Mouse (Mus musculus): Measurements from ENCODE around the gene Nkd2. TPM values are rescaled to one million over a fixed set of nuclear protein-coding genes. Genes with fewer than 3 reads are reported as not detected.

Nkd2 gene
- polyA plus RNA-seq, 1 experiment from 2014 or later, result 0.42 TPM

DNA sequence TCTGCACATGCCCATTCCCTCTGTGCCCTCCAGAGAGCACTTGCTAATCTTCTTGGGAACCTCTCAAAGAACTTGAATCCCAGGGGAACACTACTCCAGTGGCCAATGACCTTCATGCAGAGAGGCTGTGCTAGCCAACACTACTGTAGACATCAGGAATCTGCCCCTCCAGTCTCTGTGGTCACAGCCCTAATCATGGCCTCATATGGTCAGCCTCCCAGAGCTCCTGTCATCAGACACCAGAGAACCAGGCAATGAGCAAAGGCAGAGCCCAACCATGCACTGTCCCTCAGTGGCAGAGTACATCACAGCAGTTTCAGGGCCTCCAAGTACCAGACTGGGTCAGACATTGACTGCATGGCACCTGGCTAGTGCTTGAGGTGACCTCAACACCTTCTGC, 4.7 kb downstream of the Nkd2 start:
- in situ Hi-C loops (cut with MboI; ENCODE audit: low pct_unique_long_range_greater_than_20kb), result no loop called here
- POLR2A ChIA-PET, result no interaction called here

DNA sequence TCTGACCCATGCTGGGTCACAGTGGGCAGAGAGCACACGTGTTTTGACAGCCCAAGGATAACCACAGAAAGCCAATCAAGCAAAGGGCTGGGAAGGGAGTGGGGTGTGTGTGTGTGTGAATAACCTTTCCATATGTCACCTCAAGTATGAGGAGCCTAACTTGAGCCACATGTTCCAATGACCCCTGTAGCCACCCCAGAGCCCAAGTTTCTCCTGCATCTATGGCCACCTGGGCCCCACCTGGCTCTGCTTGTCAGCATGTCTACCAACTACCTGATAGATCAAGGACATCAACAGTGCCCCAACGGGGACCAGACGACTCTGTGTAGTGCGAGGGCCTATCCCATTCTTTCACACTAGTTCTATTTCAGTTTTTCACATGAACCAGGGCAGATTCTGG, 7.7 kb downstream of the Nkd2 start:
- no peaks in the 10 kb centered on the region for H3K27me3 ChIP-seq
- no peak for ATAC-seq
- ChIA-PET CTCF (interaction anchor here (1.1 kb wide), 1 partner anchor 68 kb away, joined by 3 read pairs; no protein-coding TSS in a partner anchor), POLR2A (no interaction called here)
- in situ Hi-C loops (cut with MboI; ENCODE audit: low pct_unique_long_range_greater_than_20kb), result no loop called here
- no peak for TF ChIP-seq CTCF (IDR thresholded peaks at IDR 0.05)
- DNase-seq (ENCODE audit: low read depth, low spot score), result no peak

More for the DNA sequence above, 4.7 kb downstream of the Nkd2 start:
- peaks cover 3% of the 10 kb centered on the region for H3K27me3 ChIP-seq
- CTCF ChIA-PET, result interaction anchor here (1.2 kb wide), 1 partner anchor 9 kb away, joined by 6 read pairs; no protein-coding TSS in a partner anchor
- ATAC-seq (no peak), DNase-seq (ENCODE audit: low read depth, low spot score) (no peak)
- no peak for TF ChIP-seq CTCF (IDR thresholded peaks at IDR 0.05)

- ChIA-PET CTCF (interaction anchor here (1.1 kb wide), 1 partner anchor 69 kb away, joined by 3 read pairs; no protein-coding TSS in a partner anchor), POLR2A (no interaction called here)
- ATAC-seq (no peak), DNase-seq (ENCODE audit: low read depth, low spot score) (no peak)
- in situ Hi-C loops (cut with MboI; ENCODE audit: low pct_unique_long_range_greater_than_20kb), result no loop called here
- H3K27me3 ChIP-seq, result no peaks in the 10 kb centered on the region
- no peak for TF ChIP-seq CTCF (IDR thresholded peaks at IDR 0.05)
These were observed 8.3 kb downstream of the Nkd2 start for GRCm38 (mm10) chr13:73839137-73839548.

DNA sequence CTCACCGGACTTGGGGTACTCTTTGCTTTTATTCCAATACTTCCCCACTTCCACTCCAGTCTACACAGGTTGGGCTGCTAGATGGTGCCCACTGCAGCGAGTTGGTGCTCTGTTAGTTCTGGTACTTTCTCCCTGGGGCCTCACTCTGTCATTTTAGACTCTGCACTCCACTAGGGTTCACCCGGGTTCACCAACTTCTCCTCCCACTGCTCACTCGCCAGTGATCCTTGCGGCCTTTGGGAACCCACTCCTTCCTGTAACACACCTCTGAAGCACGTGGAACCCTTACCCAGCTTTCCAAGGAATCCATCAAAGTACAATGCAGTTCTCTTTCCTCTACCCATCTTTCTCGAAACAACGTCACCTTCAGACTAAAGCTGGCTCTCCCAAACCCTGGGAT, 9.7 kb downstream of the Nkd2 start:
- DNase-seq (ENCODE audit: low read depth, low spot score) (no peak), ATAC-seq (no peak)
- in situ Hi-C loops (cut with MboI; ENCODE audit: low pct_unique_long_range_greater_than_20kb), result no loop called here
- no peak for TF ChIP-seq CTCF (IDR thresholded peaks at IDR 0.05)
- no peaks in the 10 kb centered on the region for H3K27me3 ChIP-seq
- ChIA-PET POLR2A (no interaction called here), CTCF (interaction anchor here (1.2 kb wide), 1 partner anchor 14 kb away, joined by 3 read pairs; no protein-coding TSS in a partner anchor)

DNA sequence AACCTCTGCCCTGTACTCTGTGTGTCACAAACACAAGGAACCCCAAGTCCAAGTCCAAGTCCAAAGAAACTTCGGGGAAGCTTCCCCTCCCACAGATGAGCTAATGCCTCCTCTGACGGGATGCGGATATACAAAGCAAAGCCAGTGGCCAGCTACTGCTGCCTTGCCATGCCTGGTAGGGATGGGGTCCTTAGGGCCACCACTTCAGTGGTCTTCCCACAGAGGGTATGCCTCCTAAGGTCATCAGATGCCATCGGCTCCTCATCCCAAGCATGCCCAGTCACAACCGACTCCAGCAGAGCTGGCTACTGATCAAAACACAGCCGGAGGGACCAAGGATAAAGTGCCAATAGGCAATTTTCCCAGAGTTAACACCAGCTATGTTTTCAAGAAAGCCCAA, 10.9 kb downstream of the Nkd2 start:
- ATAC-seq (no peak), DNase-seq (ENCODE audit: low read depth, low spot score) (no peak)
- no peaks in the 10 kb centered on the region for H3K27me3 ChIP-seq
- TF ChIP-seq CTCF (IDR thresholded peaks at IDR 0.05), result no peak
- ChIA-PET CTCF (interaction anchor here (1.2 to 1.8 kb wide), 4 partner anchors 11 to 118 kb away, joined by 3 to 4 read pairs (median 4); no protein-coding TSS in a partner anchor), POLR2A (no interaction called here)
- in situ Hi-C loops (cut with MboI; ENCODE audit: low pct_unique_long_range_greater_than_20kb), result no loop called here

DNA sequence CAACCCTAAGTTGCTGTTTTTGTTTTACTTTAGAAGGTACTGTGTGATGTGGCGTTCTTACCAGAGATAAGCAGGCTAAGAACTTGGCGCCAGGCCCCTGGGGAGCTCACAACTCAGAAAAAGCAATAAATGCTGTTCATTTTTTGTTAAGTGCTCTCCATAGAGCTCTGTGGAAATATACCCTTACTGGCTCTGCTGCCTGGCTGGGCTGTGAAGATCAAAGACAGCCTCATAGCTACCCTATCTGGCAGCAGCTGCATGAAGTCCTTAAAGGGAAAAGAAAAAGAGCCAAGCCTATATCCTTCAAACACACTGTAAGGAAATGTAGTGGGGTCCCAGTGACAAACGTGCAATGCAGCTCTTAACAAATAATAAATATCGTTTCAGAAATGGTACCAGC, 11.6 kb downstream of the Nkd2 start:
- no peak for TF ChIP-seq CTCF (IDR thresholded peaks at IDR 0.05)
- in situ Hi-C loops (cut with MboI; ENCODE audit: low pct_unique_long_range_greater_than_20kb), result no loop called here
- no peak for ATAC-seq
- H3K27me3 ChIP-seq, result no peaks in the 10 kb centered on the region
- DNase-seq (ENCODE audit: low read depth, low spot score), result no peak
- CTCF ChIA-PET, result interaction anchor here (0.8 to 1.8 kb wide), 6 partner anchors 8 to 117 kb away, joined by 3 to 4 read pairs (median 3); no protein-coding TSS in a partner anchor
- POLR2A ChIA-PET, result no interaction called here

DNA sequence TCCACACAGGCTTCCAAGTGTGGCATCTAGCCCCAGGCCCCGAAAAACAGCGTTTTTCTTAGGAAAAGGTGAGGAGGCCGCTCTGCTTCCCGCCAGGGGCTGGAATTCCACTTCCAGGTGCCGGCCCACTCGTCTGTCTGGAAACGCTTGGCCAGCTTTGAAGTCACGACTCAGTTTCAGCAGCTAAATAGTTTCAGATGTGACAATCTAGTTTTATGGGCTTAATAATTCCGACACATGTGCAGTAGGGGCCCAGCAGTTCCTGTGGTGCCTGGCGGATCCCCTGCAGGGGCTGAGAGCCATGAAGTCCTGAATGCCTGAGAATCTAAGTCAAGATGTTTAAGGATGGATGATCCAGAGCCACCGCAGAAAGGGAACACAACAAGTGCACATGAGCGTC, 13.6 kb downstream of the Nkd2 start:
- CTCF ChIA-PET, result interaction anchor here (1.2 kb wide), 1 partner anchor 12 kb away, joined by 3 read pairs; no protein-coding TSS in a partner anchor
- in situ Hi-C loops (cut with MboI; ENCODE audit: low pct_unique_long_range_greater_than_20kb), result loop anchor here (5.0 kb wide), 1 partner anchor 73 kb away; no protein-coding TSS in a partner anchor
- H3K27me3 ChIP-seq, result no peaks in the 10 kb centered on the region
- ATAC-seq (no peak), DNase-seq (ENCODE audit: low read depth, low spot score) (no peak)
- POLR2A ChIA-PET, result no interaction called here
- no peak for TF ChIP-seq CTCF (IDR thresholded peaks at IDR 0.05)

DNA sequence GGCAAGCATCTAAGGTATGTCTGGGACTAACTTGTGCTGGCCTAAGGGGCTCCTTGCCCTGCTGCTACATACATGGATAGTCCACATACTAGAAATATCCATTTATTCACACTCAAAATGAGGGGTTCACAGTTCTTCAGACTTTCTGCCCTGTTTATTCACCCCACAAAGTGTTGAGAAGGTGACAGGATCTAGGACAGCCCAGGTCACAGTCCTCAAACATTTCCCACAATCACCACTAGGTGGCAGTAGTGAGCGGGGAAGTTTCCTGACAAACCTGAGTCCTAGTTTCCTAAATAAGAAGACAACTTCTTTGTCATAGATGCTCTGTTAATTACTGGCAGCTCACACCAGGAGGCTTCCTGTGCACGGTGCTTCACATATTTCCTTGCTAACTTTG, 15.9 kb downstream of the Nkd2 start:
- DNase-seq (ENCODE audit: low read depth, low spot score) (no peak), ATAC-seq (no peak)
- TF ChIP-seq CTCF (IDR thresholded peaks at IDR 0.05), result peak; percentile 67
- in situ Hi-C loops (cut with MboI; ENCODE audit: low pct_unique_long_range_greater_than_20kb), result loop anchor here (5.0 kb wide), 1 partner anchor 76 kb away; no protein-coding TSS in a partner anchor
- ChIA-PET CTCF (interaction anchor here (0.8 to 1.4 kb wide), 4 partner anchors 10 to 84 kb away, joined by 3 to 6 read pairs (median 4); no protein-coding TSS in a partner anchor), POLR2A (no interaction called here)
- H3K27me3 ChIP-seq, result no peaks in the 10 kb centered on the region

GRCm38 (mm10) chr13:73827243-73827642, 20.2 kb downstream of the Nkd2 start:
- POLR2A ChIA-PET, result no interaction called here
- H3K27me3 ChIP-seq, result no peaks in the 10 kb centered on the region
- no peak for TF ChIP-seq CTCF (IDR thresholded peaks at IDR 0.05)
- in situ Hi-C loops (cut with MboI; ENCODE audit: low pct_unique_long_range_greater_than_20kb), result loop anchor here (5.0 kb wide), 2 partner anchors 105 to 180 kb away; no protein-coding TSS in a partner anchor
- CTCF ChIA-PET, result interaction anchor here (1.1 to 2.1 kb wide), 4 partner anchors 8 to 110 kb away, joined by 3 to 5 read pairs (median 5); no protein-coding TSS in a partner anchor
- ATAC-seq, result no peak
- DNase-seq (ENCODE audit: low read depth, low spot score), result no peak

DNA sequence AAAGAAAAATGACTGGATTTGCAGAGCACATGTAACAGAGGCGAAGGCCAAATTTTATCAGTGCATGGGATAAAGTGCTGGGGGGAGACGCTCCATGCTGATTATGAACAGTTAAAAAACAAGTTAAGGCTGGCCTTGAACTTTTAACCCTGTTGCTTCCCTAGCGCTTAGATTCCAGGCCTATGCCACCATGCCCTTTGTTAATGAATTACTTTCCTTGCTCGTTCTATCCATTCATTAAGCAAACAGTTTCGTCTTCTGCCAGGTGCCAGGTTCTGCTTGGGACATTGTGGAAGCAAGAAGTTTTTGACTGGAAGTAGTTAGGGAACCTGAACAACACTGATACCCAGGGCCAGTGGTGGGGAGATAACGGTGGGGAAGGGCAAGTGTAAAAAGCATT, 23.7 kb downstream of the Nkd2 start:
- DNase-seq (ENCODE audit: low read depth, low spot score) (no peak), ATAC-seq (no peak)
- POLR2A ChIA-PET, result no interaction called here
- CTCF ChIA-PET, result interaction anchor here (3.9 kb wide), 1 partner anchor 105 kb away, joined by 28 read pairs; no protein-coding TSS in a partner anchor
- in situ Hi-C loops (cut with MboI; ENCODE audit: low pct_unique_long_range_greater_than_20kb), result no loop called here
- TF ChIP-seq CTCF (IDR thresholded peaks at IDR 0.05), result no peak
- H3K27me3 ChIP-seq, result no peaks in the 10 kb centered on the region

DNA sequence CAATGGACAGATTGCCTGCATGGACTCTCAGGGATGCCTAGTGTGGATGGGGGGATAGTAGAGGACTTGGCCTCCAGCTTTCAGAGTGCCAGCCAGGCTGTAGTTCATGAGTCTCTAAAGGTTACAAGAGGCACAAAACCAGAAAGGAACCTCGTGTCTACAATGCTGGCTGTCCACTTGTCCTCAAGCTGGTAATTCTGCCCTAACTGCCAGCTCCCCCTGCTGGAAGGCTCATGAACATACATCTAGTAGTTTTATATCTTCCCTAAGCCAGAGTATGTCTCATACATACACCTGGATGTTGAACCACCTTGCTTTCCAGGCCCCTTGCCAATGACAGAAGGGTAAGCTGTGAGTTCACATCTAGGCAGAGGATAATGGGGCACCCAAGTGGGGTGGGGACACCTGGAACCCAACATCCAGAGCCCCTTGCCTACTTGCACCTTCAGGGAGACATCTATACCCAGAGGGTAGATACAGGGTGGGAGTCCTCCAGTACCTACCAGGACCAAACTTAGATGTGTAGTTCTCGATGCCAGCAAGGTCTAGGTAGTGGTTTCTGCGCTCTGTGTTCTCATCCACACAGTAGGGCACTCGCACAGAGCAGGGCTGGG, 25.1 kb downstream of the Nkd2 start:
- in situ Hi-C loops (cut with MboI; ENCODE audit: low pct_unique_long_range_greater_than_20kb), result no loop called here
- ChIA-PET POLR2A (interaction anchor here (0.6 to 1.6 kb wide), 3 partner anchors 99 to 120 kb away, joined by 3 read pairs; no protein-coding TSS in a partner anchor), CTCF (interaction anchor here (0.7 to 4.8 kb wide), 15 partner anchors 9 to 176 kb away, joined by 3 to 34 read pairs (median 4); no protein-coding TSS in a partner anchor)
- H3K27me3 ChIP-seq, result no peaks in the 10 kb centered on the region
- DNase-seq (ENCODE audit: low read depth, low spot score) (peak; percentile 17), ATAC-seq (peak; percentile 31)
- TF ChIP-seq CTCF (IDR thresholded peaks at IDR 0.05), result peak; percentile 88
